Mouse (Mus musculus) cerebellum, postnatal 36 days (tissue): ENCODE results near the gene Syt16.

Experiments used
- DNase-seq, 2 experiments: peaks; one replicate each; pipeline ENCODE4 v3.0.0; 2021 to 2022; ENCODE audit warnings: mixed read lengths in 2 of 2

Gene Syt16

DNA sequence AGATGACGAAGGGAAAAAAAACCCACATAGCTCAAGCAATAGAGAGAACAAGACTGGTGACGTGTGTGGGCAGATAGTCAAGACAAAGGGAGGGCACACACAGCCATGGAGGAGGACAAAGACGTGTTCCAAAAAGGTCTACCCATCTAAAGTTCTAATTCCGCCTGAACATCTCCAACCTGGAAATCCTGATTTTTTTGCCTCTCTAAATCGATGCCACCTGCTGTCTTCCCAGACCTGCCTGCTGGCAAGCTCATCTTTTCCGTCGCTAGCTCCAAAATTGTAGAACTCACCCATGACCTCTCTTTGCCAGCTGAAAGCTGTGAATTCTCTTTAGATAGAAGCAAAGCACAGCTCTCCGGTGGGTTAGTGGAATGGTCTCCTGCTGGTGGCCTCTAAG lies 238.7 kb downstream of the Syt16 start:
- peak; percentile 22 to 39 for DNase-seq

DNA sequence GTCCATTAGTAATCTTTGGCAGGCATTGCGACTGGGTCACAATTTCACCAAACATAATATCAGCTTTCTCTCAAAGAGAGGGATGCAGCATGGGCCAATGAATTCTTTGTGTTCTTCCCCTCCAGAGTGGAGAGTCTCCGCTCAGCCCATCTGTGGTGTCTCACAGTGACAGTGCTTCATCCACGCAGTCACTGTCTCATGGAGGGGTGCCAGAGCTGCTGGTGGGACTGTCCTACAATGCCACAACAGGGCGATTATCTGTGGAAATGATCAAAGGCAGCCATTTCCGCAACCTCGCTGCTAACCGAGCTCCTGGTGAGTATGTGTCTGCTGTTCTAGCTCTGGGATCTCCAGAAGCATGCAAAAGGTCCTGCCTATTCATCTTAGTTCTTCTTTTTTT lies 240.6 kb downstream of the Syt16 start:
- peak; percentile 37 to 40 for DNase-seq

DNA sequence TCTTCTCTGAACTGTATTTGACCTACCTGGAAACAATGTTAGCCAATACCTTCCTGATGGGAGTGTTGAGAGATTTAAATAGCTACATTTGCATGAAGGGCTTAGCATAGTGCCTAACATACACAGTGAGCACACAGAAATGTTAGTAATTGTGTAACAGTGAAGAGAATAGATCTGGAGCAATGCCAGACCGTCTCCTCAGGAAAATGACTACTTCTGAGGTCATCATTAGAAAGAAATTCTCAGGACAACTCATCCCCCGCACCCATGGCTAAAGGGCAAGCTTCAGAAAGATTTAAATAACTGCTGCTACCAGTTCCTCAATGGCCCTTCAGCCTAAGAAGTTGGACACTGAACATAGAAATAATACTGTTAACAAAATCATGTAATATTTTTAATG lies 241.3 kb downstream of the Syt16 start:
- no peak for DNase-seq

DNA sequence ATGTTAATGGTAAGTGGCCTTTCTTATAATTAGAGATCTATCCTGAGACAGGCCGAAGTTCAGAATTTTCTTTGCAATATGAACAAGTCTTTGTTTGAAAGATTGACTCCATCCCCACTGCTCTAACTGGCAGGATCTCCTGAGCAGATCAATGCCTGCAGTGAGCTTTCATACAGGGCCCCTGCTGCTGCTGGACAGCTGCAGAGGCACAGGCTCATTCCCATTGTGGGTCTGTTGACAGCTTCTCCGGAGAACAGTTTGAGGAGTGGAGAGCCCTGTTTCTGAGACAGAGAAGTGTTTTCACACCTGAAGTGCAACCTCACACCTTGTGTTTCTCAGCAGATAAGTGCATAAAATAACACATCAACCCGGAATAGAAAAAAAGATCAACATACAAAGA lies 267.4 kb downstream of the Syt16 start:
- no peak for DNase-seq

DNA sequence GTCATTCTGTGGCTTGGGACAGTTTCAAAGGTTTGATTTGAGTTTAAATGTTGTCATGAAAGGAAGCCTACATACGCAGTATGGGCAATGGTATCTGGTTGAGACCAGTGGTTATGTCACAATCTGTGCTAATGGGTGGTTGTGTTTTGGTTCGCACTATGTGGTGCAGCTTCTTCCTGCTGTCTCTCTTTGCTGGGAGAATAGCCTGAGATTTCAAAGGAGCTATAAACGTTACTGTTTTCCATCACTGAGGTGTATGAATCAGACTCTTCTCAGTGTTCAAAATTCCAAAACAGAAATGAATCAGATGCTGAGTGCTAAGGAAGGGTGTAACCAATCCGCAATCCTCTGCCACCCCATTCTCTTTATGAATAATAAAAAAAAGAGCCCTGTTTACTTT lies 269.6 kb downstream of the Syt16 start:
- no peak for DNase-seq

DNA sequence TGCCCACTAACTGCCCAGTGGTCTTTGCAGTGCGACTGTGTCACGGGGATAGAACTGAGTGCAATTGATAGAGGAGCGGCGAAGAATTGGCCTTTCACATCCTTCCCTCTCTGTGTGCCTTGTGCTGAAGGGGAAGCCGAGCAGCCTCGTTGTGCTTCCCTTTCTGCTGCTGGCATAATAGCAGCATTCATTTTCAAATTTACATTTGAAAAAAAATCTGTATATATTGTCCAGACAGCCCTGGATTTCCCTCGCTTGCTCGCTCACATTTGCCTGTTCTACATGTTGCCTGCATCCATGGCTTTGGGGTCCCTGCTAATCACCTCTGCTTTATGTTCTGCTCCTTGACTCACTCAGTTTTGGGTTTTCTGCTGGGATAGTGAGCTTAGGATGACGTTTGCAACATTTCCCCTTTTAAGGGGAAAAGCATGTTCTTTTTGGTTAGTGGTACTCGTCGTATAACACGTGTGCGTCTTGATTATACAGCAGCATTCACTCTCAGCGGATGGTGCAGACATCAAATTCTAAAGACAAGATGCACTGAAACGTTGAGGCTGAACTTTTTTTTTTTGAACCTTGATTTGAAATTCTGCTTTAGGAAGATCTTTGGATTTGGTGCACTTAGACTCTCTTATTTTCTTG lies 271.3 kb downstream of the Syt16 start:
- no peak for DNase-seq

DNA sequence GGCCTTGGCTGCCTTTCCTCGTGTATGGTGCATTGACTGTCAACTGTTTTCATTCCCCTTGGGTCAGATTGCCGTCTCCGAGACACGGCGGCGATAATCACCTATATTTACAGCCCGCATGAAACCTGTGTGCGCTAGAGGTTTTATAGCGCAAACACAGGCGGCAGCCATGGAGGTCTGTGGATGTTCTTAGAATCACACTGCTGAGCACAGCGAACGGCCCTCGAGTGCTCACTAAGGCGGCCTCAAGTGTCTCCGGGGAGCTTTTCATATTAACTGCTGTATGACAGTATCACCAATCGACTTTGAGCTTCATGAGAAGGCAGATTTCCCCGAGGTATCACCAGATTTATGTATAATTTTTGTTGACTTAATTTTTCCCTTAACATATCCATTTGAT lies 275.1 kb downstream of the Syt16 start:
- DNase-seq = no peak

DNA sequence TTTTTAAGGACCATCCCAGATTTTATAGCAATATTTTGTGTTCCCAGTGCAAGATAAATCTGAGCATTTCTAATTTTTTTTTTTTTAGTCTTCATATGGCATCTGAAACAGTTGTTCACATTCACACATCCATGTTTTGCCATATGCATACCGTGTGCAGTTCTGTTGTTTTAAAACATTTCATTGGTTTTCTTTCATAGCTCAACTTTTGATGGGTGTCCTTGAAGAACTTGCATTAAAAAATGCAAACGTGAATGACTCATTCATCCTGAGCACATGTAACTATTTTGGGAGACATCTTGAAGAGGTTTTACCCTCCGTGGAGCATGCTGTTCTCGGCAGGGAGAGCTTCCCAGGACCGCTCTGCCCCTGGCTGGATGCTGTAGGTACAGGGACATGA lies 279.8 kb downstream of the Syt16 start:
- DNase-seq = no peak

DNA sequence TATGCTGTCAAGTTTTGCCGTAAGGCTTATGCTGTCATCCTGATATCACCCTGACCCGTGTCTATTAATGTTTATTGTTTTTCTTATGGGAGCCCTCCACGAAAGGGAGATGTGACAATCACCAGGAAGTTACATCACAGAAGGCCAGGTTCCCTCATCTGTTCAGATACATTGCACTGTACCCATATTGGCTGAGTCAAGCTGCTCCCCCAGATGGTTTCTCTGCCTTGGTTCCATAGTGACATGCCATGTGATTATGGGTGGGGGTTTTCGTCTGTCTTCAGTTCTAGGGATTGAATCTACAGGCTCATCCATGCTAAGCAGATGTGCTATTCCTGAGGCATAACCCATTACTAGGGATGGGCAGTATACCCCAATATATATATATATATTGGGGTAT lies 283.9 kb downstream of the Syt16 start:
- DNase-seq = no peak

DNA sequence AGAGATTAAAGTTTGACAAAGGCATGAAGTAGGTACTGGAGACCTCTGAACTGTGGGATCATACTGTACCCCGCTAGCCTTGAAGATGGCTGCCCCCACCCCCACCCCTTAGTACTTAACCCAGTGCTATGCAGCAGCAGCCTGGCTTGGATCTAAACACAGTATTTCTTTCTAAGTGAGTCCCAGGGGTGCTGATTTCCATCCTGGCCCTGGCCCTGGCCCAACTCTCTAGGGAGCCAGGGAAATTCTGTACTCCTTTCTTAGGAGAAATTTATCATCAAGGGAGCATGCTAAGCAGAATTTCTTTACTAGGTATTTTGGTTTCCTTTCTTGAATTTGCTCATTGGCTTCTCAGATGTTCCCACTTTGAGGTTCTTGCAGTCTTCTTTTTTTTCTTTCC lies 285.4 kb downstream of the Syt16 start:
- no peak for DNase-seq

DNA sequence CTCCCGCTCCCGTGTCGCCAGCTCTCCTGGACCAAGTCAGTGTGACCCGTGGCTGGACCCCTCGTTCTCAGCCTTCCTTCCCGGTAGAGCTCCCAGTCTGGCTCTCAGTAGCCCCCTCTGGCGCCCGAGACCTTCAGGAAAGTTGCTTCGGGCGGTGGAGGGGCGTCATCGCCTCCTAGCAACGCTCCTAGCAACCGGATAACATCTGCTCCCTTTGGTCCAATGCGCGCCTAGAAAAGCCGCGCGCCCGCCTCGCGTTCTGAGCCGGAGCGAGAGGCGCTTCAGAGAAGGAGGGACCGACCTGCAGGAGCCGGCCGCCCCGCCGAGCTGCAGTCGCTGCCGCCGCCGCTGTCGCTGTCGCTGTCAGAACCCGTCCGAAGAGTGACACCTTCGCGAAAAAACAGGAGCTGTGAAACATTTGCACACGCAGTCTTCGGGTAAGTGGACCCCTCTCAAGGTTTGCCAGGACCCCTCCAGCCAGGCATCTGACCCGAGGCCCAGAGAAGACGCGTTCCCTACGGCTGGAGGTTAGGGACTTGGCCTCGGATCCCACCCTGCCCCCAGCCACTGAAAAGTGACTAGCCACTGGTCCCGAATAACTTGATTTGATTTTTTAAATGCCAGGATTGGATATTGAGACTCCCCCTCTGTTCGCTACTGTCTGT lies 286.7 kb downstream of the Syt16 start:
- DNase-seq = peak; percentile 71 to 74

DNA sequence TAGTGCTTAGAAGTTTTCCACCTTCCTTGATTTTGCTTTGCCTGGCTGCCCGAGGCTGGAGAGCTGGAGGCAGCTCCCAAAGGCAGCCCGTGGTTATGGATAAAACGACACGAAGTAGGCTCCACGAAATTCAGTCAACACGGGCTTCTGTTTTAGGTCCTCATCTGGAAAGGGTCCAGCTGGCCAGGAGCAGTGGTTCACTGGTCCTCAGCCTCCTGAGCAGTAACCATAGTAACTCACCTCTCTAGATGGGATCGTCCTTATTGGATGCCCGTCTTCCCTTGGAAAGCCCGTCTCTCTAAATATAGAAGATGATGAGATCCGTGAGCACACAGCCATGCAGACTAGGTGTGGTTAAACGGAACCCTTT lies 287.2 kb downstream of the Syt16 start:
- DNase-seq = peak; percentile 59 to 66

DNA sequence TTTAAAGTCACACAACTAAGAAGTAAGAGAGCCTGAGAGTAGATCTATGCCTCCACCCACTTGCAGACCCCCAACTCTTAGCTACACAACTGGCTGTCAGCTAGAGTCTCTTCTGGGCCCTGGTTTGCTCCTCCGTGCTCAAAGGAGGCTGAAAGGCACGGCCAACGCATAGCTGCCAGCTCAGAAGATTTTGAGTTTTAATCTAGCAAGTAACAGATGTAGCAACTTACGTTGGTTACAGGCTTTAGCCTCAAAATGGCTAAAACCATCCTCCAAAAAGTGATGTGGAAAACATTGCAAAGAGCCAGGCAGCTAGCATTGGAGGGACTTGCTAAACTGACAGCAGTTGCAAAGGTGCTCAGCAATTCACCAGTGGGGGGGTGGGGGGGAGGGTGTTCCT lies 293.5 kb downstream of the Syt16 start:
- DNase-seq = no peak

DNA sequence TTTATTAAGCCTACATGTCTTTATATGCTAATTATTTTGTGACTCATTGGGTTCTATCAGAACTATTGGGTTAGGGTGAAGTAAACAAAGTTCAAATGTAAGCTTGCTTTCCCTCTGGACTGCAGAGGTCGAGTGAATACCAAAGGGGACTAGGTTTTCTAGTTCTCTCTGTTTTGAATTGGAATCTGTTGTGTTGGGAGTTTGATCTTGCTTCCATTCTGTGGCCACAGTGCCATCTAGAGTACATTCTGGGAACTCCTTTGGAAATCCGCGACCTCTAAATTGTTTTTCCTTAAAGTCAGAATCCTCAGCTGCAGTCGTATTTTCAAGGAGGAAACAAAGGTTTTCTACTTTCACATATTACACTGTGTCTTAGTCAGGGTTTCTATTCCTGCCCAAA lies 296.2 kb downstream of the Syt16 start:
- peak; percentile 41 to 70 for DNase-seq

DNA sequence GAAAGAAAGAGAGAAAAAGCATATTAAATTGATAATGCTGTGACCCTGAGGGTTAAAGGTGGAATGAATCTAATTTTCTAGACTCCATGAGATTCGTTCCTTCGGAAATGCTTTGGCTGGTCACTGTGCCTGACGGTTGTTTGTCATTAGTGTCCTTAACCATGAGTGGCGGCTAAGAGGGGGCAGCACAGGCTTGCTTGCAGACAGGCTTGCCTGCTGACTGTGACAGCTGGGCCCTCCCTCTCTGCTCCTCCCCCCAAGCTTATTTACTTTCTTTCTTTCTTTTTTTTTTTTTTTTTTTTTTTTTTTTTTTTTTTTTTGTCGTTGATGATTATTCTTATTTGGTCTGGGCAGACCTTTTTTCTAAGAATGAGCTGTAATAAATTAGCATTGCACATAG lies 298.9 kb downstream of the Syt16 start:
- DNase-seq = no peak

DNA sequence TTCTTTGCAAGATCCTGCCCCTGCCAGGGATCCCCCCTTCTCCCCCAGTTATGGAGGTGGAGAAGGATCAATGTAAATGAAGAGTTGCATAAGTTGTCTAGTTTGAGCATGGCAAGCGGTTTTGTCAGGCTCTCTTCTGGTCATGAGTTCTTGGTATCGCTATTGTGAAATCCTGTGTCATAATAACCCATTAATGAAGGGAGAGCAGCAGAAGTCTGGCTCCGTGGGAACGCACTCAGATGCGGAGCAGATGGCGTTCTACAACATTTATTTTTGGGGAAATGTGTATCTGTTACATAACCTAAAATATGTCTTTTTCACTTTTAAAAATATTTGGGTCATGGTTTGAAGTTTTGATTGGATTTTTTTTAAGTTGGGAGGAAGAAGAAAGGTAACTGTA lies 304.1 kb downstream of the Syt16 start:
- no peak for DNase-seq

DNA sequence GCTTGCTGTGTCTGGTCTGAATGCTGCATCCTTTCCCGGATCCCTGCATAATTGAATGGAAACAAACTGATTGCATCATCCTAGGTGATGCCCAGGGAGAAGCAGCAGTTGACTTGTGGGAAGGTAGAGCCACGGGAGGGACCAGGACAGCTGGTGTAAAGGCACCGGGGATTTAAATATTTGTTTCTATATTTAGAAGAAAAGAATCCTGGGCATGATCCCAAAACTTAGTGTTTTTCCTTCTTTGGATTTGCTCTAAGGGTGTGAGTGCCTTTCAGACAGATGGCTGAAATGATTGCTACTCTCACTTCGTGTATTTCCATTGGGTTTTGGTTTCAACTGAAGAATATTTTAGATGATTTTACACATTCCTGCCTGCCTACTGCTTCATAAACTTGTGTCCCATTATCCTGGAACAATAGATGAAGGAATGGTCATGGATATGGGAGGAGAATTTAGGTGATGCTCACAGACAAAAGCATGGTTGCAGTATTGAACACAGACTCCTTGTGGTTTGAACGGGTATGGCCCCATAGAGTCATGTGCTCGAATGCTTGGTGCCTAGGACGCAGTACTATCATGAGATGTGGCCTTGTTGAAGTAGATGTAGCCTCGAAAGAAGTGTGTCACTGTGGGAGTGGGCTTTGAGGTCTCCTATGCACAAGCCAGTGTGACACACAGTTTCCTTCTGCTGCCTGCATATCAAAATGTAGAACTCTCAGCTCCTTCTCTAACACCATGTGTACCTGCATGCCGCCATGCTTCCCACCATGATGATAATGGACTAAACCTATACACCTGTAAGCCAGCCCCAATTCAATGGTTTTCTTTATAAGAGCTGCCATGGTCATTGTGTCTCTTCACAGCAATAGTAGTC lies 306.2 kb downstream of the Syt16 start:
- no peak for DNase-seq

DNA sequence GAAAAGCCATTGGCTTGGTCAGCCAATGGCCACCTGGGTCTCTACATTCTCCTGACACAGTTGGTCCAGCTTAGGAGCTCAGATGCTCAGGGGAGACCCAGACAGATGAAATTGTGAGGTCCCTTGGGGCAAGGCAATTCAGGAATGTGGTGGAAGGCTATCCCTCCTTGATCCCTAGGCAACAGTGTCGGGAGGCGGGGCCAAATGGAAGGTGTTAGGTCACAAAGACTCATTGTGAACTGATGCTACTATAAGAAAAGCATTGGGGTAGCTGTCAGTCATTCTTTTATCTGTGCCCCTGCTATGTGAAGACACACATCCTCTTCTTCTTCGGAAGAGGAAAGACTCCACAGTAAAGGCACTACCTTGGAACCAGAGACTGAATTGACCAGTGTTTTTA lies 315.1 kb downstream of the Syt16 start:
- DNase-seq = no peak

DNA sequence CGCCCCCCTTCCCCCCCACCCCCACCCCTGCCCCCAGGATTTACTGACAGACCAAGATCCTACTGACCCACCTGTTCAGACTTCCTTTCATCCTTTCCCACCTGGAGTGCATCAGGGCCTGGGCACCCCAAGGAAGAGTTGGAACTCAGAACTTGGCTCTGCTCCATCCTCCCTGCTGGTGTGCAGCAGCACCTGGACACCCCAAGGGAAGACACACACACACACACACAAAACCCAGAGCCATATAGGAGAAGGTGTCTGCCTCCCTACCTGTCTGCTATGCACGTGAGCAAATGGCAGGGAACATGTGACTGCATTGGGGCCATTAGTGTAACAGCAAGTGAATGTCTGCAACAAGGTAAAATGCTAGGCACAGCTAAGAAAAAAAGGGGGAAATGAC lies 317.8 kb downstream of the Syt16 start:
- no peak for DNase-seq

DNA sequence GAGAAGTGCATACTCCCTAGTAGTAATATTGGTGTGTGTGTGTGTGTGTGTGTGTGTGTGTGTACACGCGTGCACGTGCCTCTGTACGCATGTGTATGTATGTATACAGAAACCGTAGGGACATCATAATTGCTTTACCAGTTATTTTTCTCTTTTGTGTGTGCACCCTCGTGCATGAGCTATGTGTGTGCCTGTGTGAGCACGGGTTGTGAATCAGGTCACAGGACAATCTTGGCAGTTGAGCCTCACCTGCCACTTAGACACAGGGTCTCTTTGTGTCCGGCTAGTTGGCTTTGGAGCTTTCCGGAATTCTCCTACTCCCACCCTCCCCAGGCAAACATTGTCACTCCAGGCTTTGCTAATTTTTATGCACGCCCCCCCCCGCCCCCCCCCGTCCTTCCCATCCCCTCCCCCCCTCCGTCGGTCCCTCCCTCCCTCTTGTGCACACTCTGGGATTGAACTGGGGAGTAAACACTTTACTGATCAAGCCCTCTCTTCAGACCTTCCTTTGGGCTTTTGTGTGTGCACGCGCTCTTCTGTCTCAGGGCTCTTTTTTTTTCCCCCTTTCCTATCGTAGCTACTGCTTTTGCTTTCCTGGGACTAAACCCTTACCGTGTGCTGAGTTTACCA lies 319.0 kb downstream of the Syt16 start, which contains the start of gene Gm11042:
Gene Gm11042 (minus strand): TSS at position 51 of the 630 bp plus-strand sequence.
- peak; percentile 17 to 36 for DNase-seq

DNA sequence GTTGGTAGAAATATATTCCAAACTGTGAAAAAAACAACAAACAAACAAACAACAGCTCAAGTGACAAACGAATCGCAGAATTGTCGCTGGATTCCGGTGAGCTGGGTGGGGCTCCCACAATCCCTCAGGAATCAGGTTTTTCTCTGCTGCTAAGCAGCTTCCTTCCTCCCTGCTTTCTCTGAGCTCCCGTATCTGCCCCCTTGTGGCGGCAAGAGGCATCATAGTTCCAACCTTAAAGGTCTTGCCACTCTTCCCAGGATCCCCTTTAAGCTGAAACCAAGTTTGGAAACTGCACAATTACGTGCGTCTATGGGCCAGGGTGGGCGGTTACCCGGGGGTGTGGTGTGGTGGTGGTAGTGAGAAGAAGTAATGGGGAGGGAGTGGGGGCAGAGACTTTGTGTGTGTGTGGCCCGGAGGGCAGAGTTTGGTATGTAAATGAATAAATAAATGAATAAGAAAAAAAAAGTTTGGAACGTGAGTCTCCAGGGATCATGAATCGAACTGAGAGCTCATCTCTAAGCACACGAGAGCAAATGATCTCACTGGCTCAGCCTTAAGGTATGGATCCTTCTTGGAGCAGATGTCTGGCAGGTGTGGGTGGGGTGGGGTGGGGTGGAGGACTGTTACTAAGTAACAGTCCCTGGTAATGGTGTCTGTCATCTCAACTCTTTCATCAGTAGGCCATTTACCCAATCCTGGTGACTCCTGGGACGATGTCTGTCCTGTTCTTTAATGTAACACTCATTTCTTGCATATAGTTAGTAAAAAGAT lies 319.7 kb downstream of the Syt16 start:
- peak; percentile 81 to 84 for DNase-seq

DNA sequence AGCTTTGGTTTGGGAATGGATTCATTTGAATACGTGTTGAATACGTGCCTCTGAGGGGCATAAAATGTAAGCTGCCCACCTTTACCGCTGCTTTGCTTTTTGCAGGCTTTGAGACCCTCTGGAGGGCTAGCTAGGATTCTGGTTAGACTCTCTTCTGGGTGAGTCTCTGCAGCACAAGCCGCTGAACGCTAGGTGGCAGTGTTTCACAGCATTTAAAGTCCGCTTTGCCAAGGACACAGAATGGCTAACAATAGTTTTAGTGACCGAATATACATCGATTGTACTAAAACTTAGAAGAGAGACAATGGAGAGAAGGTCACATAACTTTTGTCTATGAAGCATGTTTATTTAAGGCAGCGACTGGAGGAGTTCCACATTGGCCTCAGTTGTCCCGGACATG lies 322.9 kb downstream of the Syt16 start:
- DNase-seq = peak; percentile 67 to 74

DNA sequence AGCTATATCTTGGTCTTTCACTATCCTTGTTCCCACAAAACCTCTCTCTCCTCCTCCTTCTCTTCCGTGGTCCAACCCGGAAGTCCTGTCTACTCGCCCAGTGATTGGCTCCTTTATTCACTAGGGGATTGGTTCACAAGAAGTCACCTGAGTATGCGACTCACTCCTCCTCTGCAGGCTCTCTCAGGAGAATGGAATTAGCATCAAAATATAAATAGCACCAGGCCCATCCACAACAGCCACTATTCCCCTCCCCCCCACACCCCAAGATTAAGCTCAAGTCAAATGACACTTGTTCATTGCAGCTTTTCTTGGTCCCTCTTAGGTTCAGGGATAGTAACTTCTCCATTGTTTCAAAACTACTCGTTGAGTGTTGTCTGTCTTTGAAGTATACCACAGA lies 324.5 kb downstream of the Syt16 start:
- no peak for DNase-seq
